Mouse (Mus musculus) forebrain, embryonic 15.5 days (tissue): Measurements from ENCODE around the gene Pdzrn3. TPM values are rescaled to one million over a fixed set of nuclear protein-coding genes. Genes with fewer than 3 reads are reported as not detected.
A peak's percentile ranks its signal among the peaks of the same experiment; 100 is the strongest.

Experiments
- ATAC-seq: fragments of 200-750 bp; cut with Nextera tagmentation; replicated peaks from 2 replicates; pipeline ENCODE4 v1.8.0; 2017; ENCODE audit warnings: mild to moderate bottlenecking, moderate TSS enrichment, moderate library complexity
- H3K27ac ChIP-seq: fragments of 300-500 bp; sonication (generic); replicated peaks from 2 replicates; pipeline ENCODE4 v1.5.1; 2015; ENCODE audit warnings: mild to moderate bottlenecking, inconsistent platforms
- H3K27me3 ChIP-seq: fragments of 300-500 bp; sonication (generic); 2 replicates; pipeline ENCODE4 v1.6.1; 2015; ENCODE audit warnings: inconsistent platforms
- H3K36me3 ChIP-seq: fragments of 300-500 bp; sonication (generic); 2 replicates; pipeline ENCODE4 v1.6.1; 2015; ENCODE audit warnings: mild to moderate bottlenecking, inconsistent platforms
- H3K4me1 ChIP-seq: fragments of 300-500 bp; sonication (generic); 2 replicates; pipeline ENCODE4 v1.6.1; 2015; ENCODE audit warnings: inconsistent platforms
- H3K4me2 ChIP-seq: fragments of 300-500 bp; sonication (generic); replicated peaks from 2 replicates; pipeline ENCODE4 v1.6.1; 2015; ENCODE audit warnings: mild to moderate bottlenecking, inconsistent platforms
- H3K4me3 ChIP-seq: fragments of 300-500 bp; sonication (generic); 2 replicates; pipeline ENCODE4 v1.5.1; 2015; ENCODE audit warnings: mild to moderate bottlenecking, inconsistent platforms
- H3K9ac ChIP-seq: fragments of 300-500 bp; sonication (generic); replicated peaks from 2 replicates; pipeline ENCODE4 v1.6.1; 2015; ENCODE audit warnings: mild to moderate bottlenecking, inconsistent platforms
- H3K9me3 ChIP-seq: fragments of 300-500 bp; sonication (generic); 2 replicates; pipeline ENCODE4 v1.6.1; 2016; ENCODE audit warnings: inconsistent platforms
- WGBS: fragments of 180-500 bp; shearing (Covaris S2); methylation state at CpG from one replicate; pipeline ENCODE4 v1.1.7; 2015; ENCODE audit warnings: mixed read lengths; 5-methylcytosine and 5-hydroxymethylcytosine counted together
- polyA plus RNA-seq: library from polyadenylated mRNA; unstranded; fragments of >200 nt; fragmentation: Nextera tagmentation; extraction: Ambion mirVana; gene quantifications from 2 replicates; pipeline ENCODE4 v1.2.1, GENCODE M21; 2015

Pdzrn3 gene
- polyA plus RNA-seq, 1 experiment from 2014 or later: 21.9 TPM

- Histone ChIP-seq H3K27me3 (no peaks in the 10 kb centered on the region), H3K4me2 (peak overlapping the region; percentile 1), H3K27ac (no peak overlapping the region), H3K36me3 (no peaks in the 10 kb centered on the region), H3K9me3 (no peaks in the 10 kb centered on the region), H3K9ac (no peak overlapping the region), H3K4me3 (no peak overlapping the region), H3K4me1 (peaks cover 31% of the 10 kb centered on the region)
- ATAC-seq: peak; percentile 44
- WGBS: 8% methylated on average over 9 of the region's 9 CpGs
These were observed 96.9 kb downstream of the Pdzrn3 start for GRCm38 (mm10) chr6:101280811-101281218.

GRCm38 (mm10) chr6:101278286-101278932 is 99.3 kb downstream of the Pdzrn3 start:
- H3K4me1 ChIP-seq: peaks cover 25% of the 10 kb centered on the region
- no peak overlapping the region for H3K27ac ChIP-seq
- WGBS: 65% methylated on average over 13 of the region's 13 CpGs
- no peak overlapping the region for H3K4me2 ChIP-seq
- H3K36me3 ChIP-seq: no peaks in the 10 kb centered on the region
- H3K27me3 ChIP-seq: no peaks in the 10 kb centered on the region
- no peaks in the 10 kb centered on the region for H3K9me3 ChIP-seq
- H3K9ac ChIP-seq: no peak overlapping the region
- ATAC-seq: no peak
- H3K4me3 ChIP-seq: no peak overlapping the region

GRCm38 (mm10) chr6:101276261-101276660 is 101.4 kb downstream of the Pdzrn3 start:
- peaks cover 21% of the 10 kb centered on the region for H3K4me1 ChIP-seq
- no peak overlapping the region for H3K27ac ChIP-seq
- ATAC-seq: no peak
- no peak overlapping the region for H3K9ac ChIP-seq
- peaks cover 4% of the 10 kb centered on the region; the same call in 1 of the 2 replicates for H3K27me3 ChIP-seq
- H3K4me2 ChIP-seq: no peak overlapping the region
- 79% methylated on average over 8 of the region's 8 CpGs for WGBS
- H3K36me3 ChIP-seq: no peaks in the 10 kb centered on the region
- H3K9me3 ChIP-seq: no peaks in the 10 kb centered on the region
- no peak overlapping the region for H3K4me3 ChIP-seq

- 82% methylated on average over 3 of the region's 3 CpGs for WGBS
- ATAC-seq: no peak
- H3K27me3 ChIP-seq: peaks cover 6% of the 10 kb centered on the region; the same call in 1 of the 2 replicates
These were observed 101.9 kb downstream of the Pdzrn3 start for GRCm38 (mm10) chr6:101275806-101276205.

GRCm38 (mm10) chr6:101274846-101275245 is 102.9 kb downstream of the Pdzrn3 start:
- no peak overlapping the region for H3K27ac ChIP-seq
- no peak for ATAC-seq
- WGBS: 83% methylated on average over 2 of the region's 2 CpGs
- H3K4me1 ChIP-seq: 0 out of 2 replicates have a peak, but pooled peaks cover 13% of the 10 kb centered on the region
- H3K9me3 ChIP-seq: no peaks in the 10 kb centered on the region
- no peak overlapping the region for H3K9ac ChIP-seq
- peaks cover 6% of the 10 kb centered on the region; the same call in 1 of the 2 replicates for H3K27me3 ChIP-seq
- no peaks in the 10 kb centered on the region for H3K36me3 ChIP-seq
- H3K4me2 ChIP-seq: no peak overlapping the region
- H3K4me3 ChIP-seq: no peak overlapping the region

More at GRCm38 (mm10) chr6:101275806-101276205, 101.9 kb downstream of the Pdzrn3 start:
- Histone ChIP-seq H3K4me2 (no peak overlapping the region), H3K27ac (no peak overlapping the region), H3K4me1 (peaks cover 17% of the 10 kb centered on the region), H3K9me3 (no peaks in the 10 kb centered on the region), H3K4me3 (no peak overlapping the region), H3K9ac (no peak overlapping the region), H3K36me3 (no peaks in the 10 kb centered on the region)

GRCm38 (mm10) chr6:101272256-101272655 is 105.4 kb downstream of the Pdzrn3 start:
- H3K9me3 ChIP-seq: no peaks in the 10 kb centered on the region
- H3K4me1 ChIP-seq: peaks cover 12% of the 10 kb centered on the region; the same call in 1 of the 2 replicates
- no peaks in the 10 kb centered on the region for H3K36me3 ChIP-seq
- H3K4me3 ChIP-seq: no peak overlapping the region
- H3K4me2 ChIP-seq: no peak overlapping the region
- no peak overlapping the region for H3K9ac ChIP-seq
- H3K27me3 ChIP-seq: peaks cover 6% of the 10 kb centered on the region; the same call in 1 of the 2 replicates
- H3K27ac ChIP-seq: no peak overlapping the region
- no peak for ATAC-seq
- 22% methylated on average over 4 of the region's 4 CpGs for WGBS

- Histone ChIP-seq H3K27ac (no peak overlapping the region), H3K4me1 (peaks cover 12% of the 10 kb centered on the region; the same call in 1 of the 2 replicates), H3K27me3 (peaks cover 6% of the 10 kb centered on the region; the same call in 1 of the 2 replicates), H3K4me2 (no peak overlapping the region), H3K9ac (no peak overlapping the region), H3K4me3 (no peak overlapping the region), H3K36me3 (no peaks in the 10 kb centered on the region), H3K9me3 (no peaks in the 10 kb centered on the region)
- no peak for ATAC-seq
- WGBS: 34% methylated on average over 15 of the region's 15 CpGs
These were observed 106.1 kb downstream of the Pdzrn3 start for GRCm38 (mm10) chr6:101271378-101272135.

GRCm38 (mm10) chr6:101270095-101270826 is 107.4 kb downstream of the Pdzrn3 start:
- WGBS: 63% methylated on average over 7 of the region's 7 CpGs
- H3K9ac ChIP-seq: no peak overlapping the region
- no peaks in the 10 kb centered on the region for H3K36me3 ChIP-seq
- H3K27ac ChIP-seq: no peak overlapping the region
- no peak for ATAC-seq
- peaks cover 12% of the 10 kb centered on the region; the same call in 1 of the 2 replicates for H3K4me1 ChIP-seq
- H3K9me3 ChIP-seq: no peaks in the 10 kb centered on the region
- no peak overlapping the region for H3K4me2 ChIP-seq
- H3K27me3 ChIP-seq: peaks cover 6% of the 10 kb centered on the region; the same call in 1 of the 2 replicates
- no peak overlapping the region for H3K4me3 ChIP-seq

- Histone ChIP-seq H3K4me3 (no peak overlapping the region), H3K27me3 (peaks cover 6% of the 10 kb centered on the region; the same call in 1 of the 2 replicates), H3K27ac (no peak overlapping the region), H3K36me3 (no peaks in the 10 kb centered on the region), H3K9ac (no peak overlapping the region), H3K9me3 (no peaks in the 10 kb centered on the region), H3K4me2 (no peak overlapping the region), H3K4me1 (peaks cover 12% of the 10 kb centered on the region; the same call in 1 of the 2 replicates)
- 40% methylated on average over 10 of the region's 10 CpGs for WGBS
- no peak for ATAC-seq
These were observed 108.2 kb downstream of the Pdzrn3 start for GRCm38 (mm10) chr6:101269335-101270094.

- no peak for ATAC-seq
- Histone ChIP-seq H3K4me2 (no peak overlapping the region), H3K9ac (no peak overlapping the region), H3K4me1 (peaks cover 18% of the 10 kb centered on the region), H3K4me3 (no peak overlapping the region), H3K36me3 (no peaks in the 10 kb centered on the region), H3K27ac (no peak overlapping the region), H3K27me3 (peaks cover 6% of the 10 kb centered on the region; the same call in 1 of the 2 replicates), H3K9me3 (no peaks in the 10 kb centered on the region)
- WGBS: 21% methylated on average over 1 of the region's 1 CpGs
These were observed 109.4 kb downstream of the Pdzrn3 start for GRCm38 (mm10) chr6:101268266-101268665.

GRCm38 (mm10) chr6:101266787-101267186 is 110.9 kb downstream of the Pdzrn3 start:
- Histone ChIP-seq H3K27ac (no peak overlapping the region), H3K4me1 (peaks cover 20% of the 10 kb centered on the region), H3K27me3 (0 out of 2 replicates have a peak, but pooled peaks cover 6% of the 10 kb centered on the region), H3K36me3 (no peaks in the 10 kb centered on the region), H3K9ac (no peak overlapping the region), H3K9me3 (no peaks in the 10 kb centered on the region), H3K4me2 (no peak overlapping the region), H3K4me3 (no peak overlapping the region)
- peak; percentile 60 for ATAC-seq
- 33% methylated on average over 1 of the region's 1 CpGs for WGBS
